Mouse (Mus musculus) kidney, adult 2 months (tissue): ENCODE measurements around the gene Pde6h. TPM values are rescaled to one million over a fixed set of nuclear protein-coding genes. Genes with fewer than 3 reads are reported as not detected.
A peak's percentile ranks its signal among the peaks of the same experiment; 100 is the strongest.

Experiments used
- DNase-seq: peaks from one replicate; pipeline ENCODE4 v3.0.0; 2021
- H3K27ac ChIP-seq: fragments of 200-500 bp; 2 replicates; pipeline ENCODE4 v1.5.1; 2012; ENCODE audit warnings: low read depth, low read length, control low read depth, inconsistent platforms; ENCODE audit not compliant: insufficient read depth
- H3K27me3 ChIP-seq: fragments of 200-500 bp; replicated peaks from 2 replicates; pipeline ENCODE4 v1.6.1; 2012; ENCODE audit warnings: mild to moderate bottlenecking, moderate library complexity, low read length, inconsistent platforms; ENCODE audit not compliant: control insufficient read depth, insufficient read depth
- H3K36me3 ChIP-seq: fragments of 200-500 bp; 2 replicates; pipeline ENCODE4 v1.6.1; 2012; ENCODE audit warnings: mild to moderate bottlenecking, moderate library complexity, low read length, inconsistent platforms; ENCODE audit not compliant: control insufficient read depth, insufficient read depth
- H3K4me1 ChIP-seq: fragments of 200-500 bp; 2 replicates; pipeline ENCODE4 v1.6.1; 2011; ENCODE audit warnings: low read length; ENCODE audit not compliant: control insufficient read depth, insufficient read depth
- H3K4me3 ChIP-seq: fragments of 200-500 bp; 2 replicates; pipeline ENCODE4 v1.5.1; 2011; ENCODE audit warnings: mild to moderate bottlenecking, low read depth, low read length, control low read depth; ENCODE audit not compliant: insufficient read depth
- CTCF ChIP-seq: fragments of 200-500 bp; conservative IDR thresholded peaks from 2 replicates; pipeline ENCODE4 v1.5.1; 2011; ENCODE audit warnings: low read depth, mild to moderate bottlenecking, control low read depth, low read length, moderate library complexity, mixed read lengths; ENCODE audit not compliant: insufficient read depth, insufficient read length
- POLR2A ChIP-seq: fragments of 200-500 bp; IDR thresholded peaks from one replicate; pipeline ENCODE4 v1.6.1; 2011; ENCODE audit warnings: low read depth, low read length, control low read depth
- WGBS: fragments of 180-500 bp; shearing (Covaris S2); methylation state at CpG from one replicate; pipeline ENCODE4 v1.1.7; 2018; 5-methylcytosine and 5-hydroxymethylcytosine counted together
- polyA plus RNA-seq: library from polyadenylated mRNA; depleted of rRNA; stranded (reverse); fragments of >200 nt; gene quantifications from 2 replicates; pipeline ENCODE4 v1.2.3, GENCODE M21; 2012

The Pde6h gene
- polyA plus RNA-seq, 1 experiment, result 0.58 TPM

- peak; percentile 26 for DNase-seq
- TF ChIP-seq POLR2A (no peak), CTCF (no peak)
- WGBS, result 62% methylated on average over 9 of the region's 9 CpGs
- no peaks in the 10 kb centered on the region for H3K36me3 ChIP-seq
- no peak overlapping the region for H3K4me3 ChIP-seq
- peaks cover 18% of the 10 kb centered on the region for H3K4me1 ChIP-seq
- H3K27ac ChIP-seq, result 0 out of 2 replicates have a peak overlapping the region, but pooled peaks have one; percentile 26
- H3K27me3 ChIP-seq, result no peaks in the 10 kb centered on the region
These were observed 13.3 kb upstream of the Pde6h start for GRCm38 (mm10) chr6:136910247-136910890.

GRCm38 (mm10) chr6:136912751-136913265, 10.8 kb upstream of the Pde6h start:
- no peak for TF ChIP-seq POLR2A
- TF ChIP-seq CTCF, result no peak
- DNase-seq, result no peak
- H3K27ac ChIP-seq, result no peak overlapping the region
- no peak overlapping the region for H3K4me3 ChIP-seq
- peaks cover 23% of the 10 kb centered on the region for H3K4me1 ChIP-seq
- H3K36me3 ChIP-seq, result no peaks in the 10 kb centered on the region
- H3K27me3 ChIP-seq, result no peaks in the 10 kb centered on the region
- WGBS, result 90% methylated on average over 1 of the region's 2 CpGs

- TF ChIP-seq POLR2A (no peak), CTCF (no peak)
- Histone ChIP-seq H3K27me3 (no peaks in the 10 kb centered on the region), H3K36me3 (no peaks in the 10 kb centered on the region), H3K4me3 (no peak overlapping the region; the same call in 1 of the 2 replicates), H3K4me1 (peaks cover 23% of the 10 kb centered on the region), H3K27ac (peak overlapping the region; percentile 54)
- WGBS, result 11% methylated on average over 18 of the region's 18 CpGs
- peak; percentile 84 for DNase-seq
These were observed 10.1 kb upstream of the Pde6h start for GRCm38 (mm10) chr6:136913384-136914126.

DNA sequence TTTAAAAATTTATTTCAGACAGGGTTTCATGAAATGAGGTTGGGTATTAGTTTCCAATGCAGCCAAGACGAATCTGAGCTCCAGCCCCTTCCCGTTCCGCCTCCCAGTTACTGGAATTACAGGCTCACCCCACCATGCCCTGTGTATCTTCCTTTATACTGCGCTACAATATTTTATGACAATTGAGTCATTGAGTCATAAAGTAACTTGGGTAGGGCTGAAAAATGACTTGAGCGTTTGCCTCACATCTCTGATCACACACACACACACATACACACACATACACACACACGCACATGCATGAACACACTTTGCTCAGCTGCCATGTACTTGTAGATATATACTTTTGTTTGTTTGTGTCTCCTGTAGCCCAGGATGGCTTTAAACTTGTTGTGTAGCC, 9.4 kb upstream of the Pde6h start:
- no peak for DNase-seq
- no peaks in the 10 kb centered on the region for H3K27me3 ChIP-seq
- no peaks in the 10 kb centered on the region for H3K36me3 ChIP-seq
- 93% methylated on average over 6 of the region's 6 CpGs for WGBS
- H3K27ac ChIP-seq, result no peak overlapping the region
- no peak for TF ChIP-seq POLR2A
- no peak for TF ChIP-seq CTCF
- H3K4me3 ChIP-seq, result no peak overlapping the region
- peaks cover 23% of the 10 kb centered on the region for H3K4me1 ChIP-seq

DNA sequence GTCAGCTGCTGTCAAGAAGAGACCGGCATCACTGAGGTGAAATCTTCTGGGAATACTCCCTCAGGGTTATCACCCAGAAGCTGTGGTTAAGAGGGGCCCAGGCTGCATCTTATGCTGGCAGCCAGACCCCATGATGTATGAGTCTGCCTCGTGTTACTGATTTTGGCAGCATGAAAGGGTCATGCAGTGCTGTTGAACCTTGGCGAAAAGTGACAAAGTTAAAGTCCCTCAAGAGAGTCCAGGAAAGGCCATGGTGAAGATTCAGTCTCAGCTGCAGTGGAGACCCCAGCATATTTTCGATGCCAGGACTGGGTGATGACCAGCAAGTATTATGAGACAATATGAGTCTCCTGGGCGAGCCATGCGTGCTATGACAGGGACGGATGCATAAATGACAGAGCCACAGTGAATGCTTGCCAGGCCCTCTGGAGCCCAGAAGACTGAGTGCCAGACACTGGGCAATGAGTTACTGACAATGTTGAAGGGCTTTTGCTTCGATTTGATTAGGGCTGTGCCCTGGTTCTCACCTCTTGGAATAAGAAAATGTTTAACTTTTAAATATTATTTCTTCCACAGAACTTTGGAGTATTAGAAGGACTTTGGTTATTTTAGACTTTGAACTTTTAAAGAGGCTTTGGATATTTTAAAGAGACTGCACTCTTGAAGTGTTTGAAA, 7.8 kb upstream of the Pde6h start:
- Histone ChIP-seq H3K27me3 (no peaks in the 10 kb centered on the region), H3K27ac (peak overlapping the region; percentile 82), H3K4me1 (peaks cover 23% of the 10 kb centered on the region), H3K36me3 (no peaks in the 10 kb centered on the region), H3K4me3 (no peak overlapping the region)
- WGBS, result 55% methylated on average over 8 of the region's 8 CpGs
- TF ChIP-seq CTCF, result no peak
- no peak for TF ChIP-seq POLR2A
- peak; percentile 78 for DNase-seq

GRCm38 (mm10) chr6:136917885-136918284, 5.7 kb upstream of the Pde6h start:
- Histone ChIP-seq H3K27me3 (no peaks in the 10 kb centered on the region), H3K4me1 (peaks cover 23% of the 10 kb centered on the region), H3K27ac (no peak overlapping the region), H3K36me3 (no peaks in the 10 kb centered on the region), H3K4me3 (no peak overlapping the region)
- 53% methylated on average over 2 of the region's 2 CpGs for WGBS
- DNase-seq, result no peak
- TF ChIP-seq POLR2A (no peak), CTCF (no peak)
